8 mouse cellular contexts compared by ENCODE assay signal in genomic region chr1:72141893-72142480, GRCm38 (mm10).
A peak's percentile ranks its signal among the peaks of the same experiment; 100 is the strongest.
DNase-seq lines count a peak whose midpoint lies in the region; ATAC-seq and TF ChIP-seq lines count a peak whose summit lies in the region.

No protein-coding gene starts in this region.

- peak; percentile 96 for TF ChIP-seq CTCF in brain, embryonic 14.5 days (IDR thresholded peaks at IDR 0.05; ENCODE audit: borderline replicate concordance, extremely low read depth, insufficient read depth, insufficient read length)

- peak; percentile 73 for ATAC-seq in hindbrain, embryonic 15.5 days (ENCODE audit: low FRiP score, low read depth)

- intact Hi-C loops in left cerebral cortex, postnatal 25 days (cut with DNase I), result no loop called here

- 0 out of 2 replicates have a peak overlapping the region, but pooled peaks have one; percentile 10 for H3K27ac ChIP-seq in hindbrain, embryonic 15.5 days (replicated peaks)

- peak; percentile 41 for DNase-seq in right cerebral cortex, adult 18-20 months
- no peak for DNase-seq in right cerebral cortex, postnatal 36 days (ENCODE audit: low spot score in 2 of 2)
- DNase-seq in brain, embryonic 14.5 days (ENCODE audit: low read depth), result peak; percentile 96
- peak; percentile 53 for DNase-seq in fibroblast of lung, adult 2 months (ENCODE audit: low read depth)
- peak; percentile 43 to 49 for DNase-seq in left cerebral cortex, postnatal 25 days (ENCODE audit: low spot score in 2 of 2)
- DNase-seq in mesoderm, embryonic 11.5 days (ENCODE audit: low read depth, low spot score), result peak; percentile 91
- peak; percentile 22 to 74 for DNase-seq in spleen, postnatal 4 days (ENCODE audit: low spot score in 2 of 2)

- WGBS in hindbrain, embryonic 15.5 days, result 3% methylated on average over 11 of the region's 11 CpGs

- 0 out of 2 replicates have a peak overlapping the region, but pooled peaks have one; percentile 37 for H3K9ac ChIP-seq in hindbrain, embryonic 15.5 days

- no peaks in the 10 kb centered on the region for H3K36me3 ChIP-seq in hindbrain, embryonic 15.5 days

- no peaks in the 10 kb centered on the region for H3K27me3 ChIP-seq in hindbrain, embryonic 15.5 days

- no peak for TF ChIP-seq POLR2A in brain, embryonic 14.5 days (IDR thresholded peaks at IDR 0.05; ENCODE audit: borderline replicate concordance, extremely low read depth, insufficient read depth, insufficient read length, poor library complexity, severe bottlenecking)

- H3K9me3 ChIP-seq in hindbrain, embryonic 15.5 days, result no peaks in the 10 kb centered on the region

- peaks cover 3% of the 10 kb centered on the region; the same call in 1 of the 2 replicates for H3K4me1 ChIP-seq in hindbrain, embryonic 15.5 days (replicated peaks)

- H3K4me3 ChIP-seq in hindbrain, embryonic 15.5 days, result peak overlapping the region; percentile 20; the same call in 1 of the 2 replicates

- peak overlapping the region; percentile 52 for H3K4me2 ChIP-seq in hindbrain, embryonic 15.5 days

Comparison
In these comparisons a context has a peak if more than half of its experiments do, and no peak if none do; other contexts are left out.
1. DNase-seq: peak in right cerebral cortex, adult 18-20 months (single experiment), brain, embryonic 14.5 days (single experiment), fibroblast of lung, adult 2 months (single experiment), left cerebral cortex, postnatal 25 days (2 of 2), mesoderm, embryonic 11.5 days (single experiment) and spleen, postnatal 4 days (2 of 2); none in right cerebral cortex, postnatal 36 days (0 of 2).